Mouse (Mus musculus) frontal cortex, postnatal 14 days (tissue): ENCODE results near the gene Slirp.
A peak's percentile ranks its signal among the peaks of the same experiment; 100 is the strongest.
"Not testable (repeated sequence)": the region's sequence is repeated elsewhere in the genome, so short reads cannot be mapped to it uniquely, and the experiment has no call there.

ENCODE experiments used
- DNase-seq, 2 experiments: peaks; one replicate each; pipeline ENCODE4 v3.0.0; 2022; ENCODE audit warnings: low spot score in 2 of 2

Gene Slirp

GRCm38 (mm10) chr12:87428295-87428694 lies 15.4 kb upstream of the Slirp start:
- no peak for DNase-seq

- no peak for DNase-seq
Measured at GRCm38 (mm10) chr12:87428885-87429284, 14.8 kb upstream of the Slirp start.

GRCm38 (mm10) chr12:87442177-87443114 lies 1.2 kb upstream of the Slirp start:
- no peak for DNase-seq

GRCm38 (mm10) chr12:87443115-87443699 lies 489 bp upstream of the Slirp start:
- no peak for DNase-seq

- DNase-seq: no peak
Measured at GRCm38 (mm10) chr12:87444211-87444610, 515 bp downstream of the Slirp start.

- no peak for DNase-seq
Measured at GRCm38 (mm10) chr12:87449456-87449855, 5.8 kb downstream of the Slirp start.

- no peak for DNase-seq
Measured at GRCm38 (mm10) chr12:87464678-87465297, 21.1 kb downstream of the Slirp start.

- no peak for DNase-seq
Measured at GRCm38 (mm10) chr12:87470263-87471136, 26.8 kb downstream of the Slirp start.

- DNase-seq: no peak
Measured at GRCm38 (mm10) chr12:87471421-87471963, 27.8 kb downstream of the Slirp start.

- peak; percentile 89 to 90 for DNase-seq
Measured at GRCm38 (mm10) chr12:87471964-87472786, 28.5 kb downstream of the Slirp start, which contains the start of gene Snw1. Gene Snw1, minus strand, starts transcription at chr12:87472274.

- no peak for DNase-seq
Measured at GRCm38 (mm10) chr12:87474756-87475155, 31.1 kb downstream of the Slirp start.

GRCm38 (mm10) chr12:87482482-87482881 lies 38.8 kb downstream of the Slirp start:
- not testable (repeated sequence) for DNase-seq

- not testable (repeated sequence) for DNase-seq
Measured at GRCm38 (mm10) chr12:87488683-87489082, 45.0 kb downstream of the Slirp start.

GRCm38 (mm10) chr12:87494421-87494820 lies 50.7 kb downstream of the Slirp start, which contains the start of gene Gm5788:
Gene Gm5788, plus strand, starts transcription at chr12:87494721.
- DNase-seq: not testable (repeated sequence)
